Mouse (Mus musculus) layer of hippocampus, adult 11-12 months (tissue): Measurements from ENCODE around the gene Cd300a.

Source experiments
- DNase-seq: peaks from one replicate; pipeline ENCODE4 v3.0.0; 2022; ENCODE audit warnings: low spot score

Cd300a gene

GRCm38 (mm10) chr11:114889991-114890518, at the start of gene Cd300a:
Gene Cd300a (plus strand): TSS chr11:114890041.
- no peak for DNase-seq

- no peak for DNase-seq
Observed at GRCm38 (mm10) chr11:114843818-114844463, 45.9 kb upstream of the Cd300a start.

GRCm38 (mm10) chr11:114844464-114845220, 45.2 kb upstream of the Cd300a start:
- no peak for DNase-seq

- no peak for DNase-seq
Observed at GRCm38 (mm10) chr11:114846336-114846735, 43.5 kb upstream of the Cd300a start.

- DNase-seq, result no peak
Observed at GRCm38 (mm10) chr11:114847008-114847407, 42.8 kb upstream of the Cd300a start.

- DNase-seq, result no peak
Observed at GRCm38 (mm10) chr11:114849572-114849971, 40.3 kb upstream of the Cd300a start.

- DNase-seq, result no peak
Observed at GRCm38 (mm10) chr11:114850066-114850451, 39.8 kb upstream of the Cd300a start.

- no peak for DNase-seq
Observed at GRCm38 (mm10) chr11:114850452-114851268, 39.2 kb upstream of the Cd300a start, which contains the start of gene Gprc5c. Gene Gprc5c (plus strand): TSS chr11:114851152.

GRCm38 (mm10) chr11:114851269-114851607, 38.6 kb upstream of the Cd300a start:
- DNase-seq, result peak; percentile 14

- DNase-seq, result peak; percentile 28
Observed at GRCm38 (mm10) chr11:114851608-114852310, 38.1 kb upstream of the Cd300a start.

- DNase-seq, result no peak
Observed at GRCm38 (mm10) chr11:114852311-114853173, 37.3 kb upstream of the Cd300a start.

- no peak for DNase-seq
Observed at GRCm38 (mm10) chr11:114853174-114853838, 36.5 kb upstream of the Cd300a start.

- DNase-seq, result no peak
Observed at GRCm38 (mm10) chr11:114854581-114854980, 35.3 kb upstream of the Cd300a start.

- no peak for DNase-seq
Observed at GRCm38 (mm10) chr11:114856125-114856524, 33.7 kb upstream of the Cd300a start.

- no peak for DNase-seq
Observed at GRCm38 (mm10) chr11:114858641-114859040, 31.2 kb upstream of the Cd300a start.

GRCm38 (mm10) chr11:114861057-114861456, 28.8 kb upstream of the Cd300a start:
- no peak for DNase-seq

GRCm38 (mm10) chr11:114862687-114863086, 27.2 kb upstream of the Cd300a start:
- no peak for DNase-seq

GRCm38 (mm10) chr11:114863918-114864420, 25.9 kb upstream of the Cd300a start:
- DNase-seq, result no peak

- no peak for DNase-seq
Observed at GRCm38 (mm10) chr11:114865999-114866398, 23.8 kb upstream of the Cd300a start.
